Mouse (Mus musculus): ENCODE data around the gene Prmt7.

The Prmt7 gene

DNA sequence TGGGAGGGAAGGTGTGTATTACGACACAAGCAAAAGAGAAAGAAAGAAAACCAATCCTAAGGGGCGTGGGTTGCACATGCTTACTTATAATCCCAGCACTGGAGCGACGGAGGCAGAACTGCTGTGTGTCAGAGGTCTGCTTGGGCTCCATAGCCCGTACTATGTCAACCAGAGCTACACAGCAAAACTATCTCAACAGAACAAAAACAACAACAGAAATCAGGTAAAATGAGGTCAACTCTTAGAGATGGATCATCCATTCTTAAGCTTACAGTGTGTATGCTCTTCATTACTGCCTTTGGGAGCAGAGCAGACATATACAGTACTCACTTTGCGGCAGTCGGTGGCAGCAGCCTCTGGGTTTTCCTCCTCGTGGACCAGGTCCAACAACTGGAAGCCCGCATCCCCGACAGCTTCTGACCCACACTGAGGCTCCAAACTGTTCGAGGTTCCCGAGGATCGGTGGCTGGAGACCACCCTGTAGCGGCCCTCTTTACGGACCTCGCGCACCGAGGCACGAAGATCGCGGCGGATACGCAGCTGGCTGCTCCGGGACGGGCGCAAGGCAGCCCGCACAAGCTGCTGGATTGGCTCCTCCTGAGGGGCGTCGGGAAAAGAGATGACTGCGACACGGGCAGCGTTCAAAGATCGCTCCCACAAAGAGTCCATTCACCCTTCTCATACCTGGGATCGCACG is 553 bp upstream of the Prmt7 start:
- in situ Hi-C loops (cut with MboI; ENCODE audit: low pct_unique_long_range_greater_than_20kb in 1 of 2, low sequenced_read_pairs in 2 of 2, unreplicated experiment in 1 of 2), result no loop called here

- in situ Hi-C loops (cut with MboI; ENCODE audit: low pct_unique_long_range_greater_than_20kb in 1 of 2, low sequenced_read_pairs in 2 of 2, unreplicated experiment in 1 of 2), result no loop called here
Measured at GRCm38 (mm10) chr8:106211421-106211820, 685 bp downstream of the Prmt7 start.

- in situ Hi-C loops (cut with MboI; ENCODE audit: low pct_unique_long_range_greater_than_20kb in 1 of 2, low sequenced_read_pairs in 2 of 2, unreplicated experiment in 1 of 2), result no loop called here
Measured at GRCm38 (mm10) chr8:106213959-106214358, 3.2 kb downstream of the Prmt7 start.

DNA sequence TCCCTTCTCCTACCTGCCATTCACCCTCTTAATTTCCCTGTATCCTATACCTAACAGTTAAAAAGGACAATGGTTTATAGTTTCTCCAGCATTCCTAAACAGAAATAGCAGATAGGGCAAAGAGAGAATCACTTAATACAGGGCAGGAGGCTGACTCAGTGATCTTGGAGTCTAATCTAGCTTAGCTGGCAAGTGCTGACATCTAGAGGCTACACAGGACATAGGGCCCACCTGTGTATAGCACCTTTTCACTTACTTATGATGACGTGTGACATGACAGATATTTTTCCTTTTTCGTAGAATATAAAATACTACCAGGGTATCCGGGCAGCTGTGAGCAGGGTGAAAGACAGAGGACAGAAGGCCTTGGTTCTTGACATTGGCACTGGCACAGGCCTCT is 8.9 kb downstream of the Prmt7 start:
- in situ Hi-C loops (cut with MboI; ENCODE audit: low pct_unique_long_range_greater_than_20kb in 1 of 2, low sequenced_read_pairs in 2 of 2, unreplicated experiment in 1 of 2), result no loop called here

GRCm38 (mm10) chr8:106226589-106226988 is 15.9 kb downstream of the Prmt7 start:
- in situ Hi-C loops (cut with MboI; ENCODE audit: low pct_unique_long_range_greater_than_20kb in 1 of 2, low sequenced_read_pairs in 2 of 2, unreplicated experiment in 1 of 2), result no loop called here

- in situ Hi-C loops (cut with MboI; ENCODE audit: low pct_unique_long_range_greater_than_20kb in 1 of 2, low sequenced_read_pairs in 2 of 2, unreplicated experiment in 1 of 2), result no loop called here
Measured at GRCm38 (mm10) chr8:106231536-106231935, 20.8 kb downstream of the Prmt7 start.

GRCm38 (mm10) chr8:106232751-106233150 is 22.0 kb downstream of the Prmt7 start:
- in situ Hi-C loops (cut with MboI; ENCODE audit: low pct_unique_long_range_greater_than_20kb in 1 of 2, low sequenced_read_pairs in 2 of 2, unreplicated experiment in 1 of 2), result no loop called here

- in situ Hi-C loops (cut with MboI; ENCODE audit: low pct_unique_long_range_greater_than_20kb in 1 of 2, low sequenced_read_pairs in 2 of 2, unreplicated experiment in 1 of 2), result no loop called here
Measured at GRCm38 (mm10) chr8:106234567-106235261, 24.0 kb downstream of the Prmt7 start.

- in situ Hi-C loops (cut with MboI; ENCODE audit: low pct_unique_long_range_greater_than_20kb in 1 of 2, low sequenced_read_pairs in 2 of 2, unreplicated experiment in 1 of 2), result no loop called here
Measured at GRCm38 (mm10) chr8:106237106-106237505, 26.4 kb downstream of the Prmt7 start.

- in situ Hi-C loops (cut with MboI; ENCODE audit: low pct_unique_long_range_greater_than_20kb in 1 of 2, low sequenced_read_pairs in 2 of 2, unreplicated experiment in 1 of 2), result no loop called here
Measured at GRCm38 (mm10) chr8:106250186-106250585, 39.5 kb downstream of the Prmt7 start.

- in situ Hi-C loops (cut with MboI; ENCODE audit: low pct_unique_long_range_greater_than_20kb in 1 of 2, low sequenced_read_pairs in 2 of 2, unreplicated experiment in 1 of 2), result no loop called here
Measured at GRCm38 (mm10) chr8:106258169-106258568, 47.4 kb downstream of the Prmt7 start.

- in situ Hi-C loops (cut with MboI; ENCODE audit: low pct_unique_long_range_greater_than_20kb in 1 of 2, low sequenced_read_pairs in 2 of 2, unreplicated experiment in 1 of 2), result no loop called here
Measured at GRCm38 (mm10) chr8:106259579-106260255, 49.0 kb downstream of the Prmt7 start.

GRCm38 (mm10) chr8:106260894-106261293 is 50.2 kb downstream of the Prmt7 start:
- in situ Hi-C loops (cut with MboI; ENCODE audit: low pct_unique_long_range_greater_than_20kb in 1 of 2, low sequenced_read_pairs in 2 of 2, unreplicated experiment in 1 of 2), result no loop called here

GRCm38 (mm10) chr8:106262343-106262742 is 51.6 kb downstream of the Prmt7 start:
- in situ Hi-C loops (cut with MboI; ENCODE audit: low pct_unique_long_range_greater_than_20kb in 1 of 2, low sequenced_read_pairs in 2 of 2, unreplicated experiment in 1 of 2), result no loop called here

GRCm38 (mm10) chr8:106263928-106264327 is 53.2 kb downstream of the Prmt7 start:
- in situ Hi-C loops (cut with MboI; ENCODE audit: low pct_unique_long_range_greater_than_20kb in 1 of 2, low sequenced_read_pairs in 2 of 2, unreplicated experiment in 1 of 2), result no loop called here

DNA sequence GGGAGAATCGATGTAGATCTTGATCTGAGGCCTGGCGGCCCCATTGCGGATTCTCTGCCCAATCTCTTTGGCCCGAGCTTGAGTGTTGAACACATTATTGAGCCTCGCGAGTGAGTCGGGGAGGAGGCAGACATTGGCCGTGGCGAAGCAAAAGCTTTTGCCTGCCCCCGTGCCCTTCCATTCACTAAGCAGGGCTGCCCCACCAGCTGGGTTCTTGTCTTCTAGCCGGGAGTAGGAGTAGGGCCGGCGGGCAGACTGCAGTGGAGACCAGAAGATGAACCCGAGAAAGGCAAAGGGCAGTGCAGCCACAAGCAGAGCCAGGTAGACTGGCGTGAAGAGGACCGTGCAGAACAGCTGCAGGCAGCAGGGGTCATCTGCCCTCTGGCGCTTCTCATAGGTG is 54.7 kb downstream of the Prmt7 start:
- in situ Hi-C loops (cut with MboI; ENCODE audit: low pct_unique_long_range_greater_than_20kb in 1 of 2, low sequenced_read_pairs in 2 of 2, unreplicated experiment in 1 of 2), result no loop called here

DNA sequence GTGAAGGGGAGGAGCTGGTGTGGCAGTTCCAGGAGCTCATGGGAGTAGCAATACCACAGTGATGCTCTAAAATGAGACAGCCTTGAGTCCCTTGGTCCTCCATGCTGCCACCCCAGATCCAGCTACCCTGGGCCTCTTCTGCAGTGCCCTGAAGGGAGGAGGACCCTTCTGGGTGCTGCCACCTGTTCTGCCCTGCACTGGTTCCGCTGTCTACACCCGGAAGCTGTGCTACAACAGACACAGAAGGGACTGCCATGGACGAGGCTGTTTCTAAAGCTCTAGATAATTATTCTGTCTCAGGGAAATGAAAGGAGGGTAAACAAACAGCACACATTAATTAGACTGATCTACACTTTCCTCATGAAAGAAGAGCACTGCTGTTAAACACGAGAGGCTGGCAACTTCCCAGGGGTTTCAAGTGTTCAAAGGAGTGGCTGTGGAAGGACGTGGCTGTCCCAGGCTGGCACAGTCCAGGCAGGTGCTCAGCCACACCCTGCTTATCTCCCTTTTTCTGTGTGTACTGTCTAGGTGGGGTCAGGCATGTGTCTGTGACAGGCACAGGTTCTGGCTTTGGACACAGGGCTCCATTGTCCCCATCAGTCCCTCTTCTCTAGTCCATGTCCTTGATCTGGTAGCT is 58.1 kb downstream of the Prmt7 start:
- in situ Hi-C loops (cut with MboI; ENCODE audit: low pct_unique_long_range_greater_than_20kb in 1 of 2, low sequenced_read_pairs in 2 of 2, unreplicated experiment in 1 of 2), result no loop called here

- in situ Hi-C loops (cut with MboI; ENCODE audit: low pct_unique_long_range_greater_than_20kb in 1 of 2, low sequenced_read_pairs in 2 of 2, unreplicated experiment in 1 of 2), result no loop called here
Measured at GRCm38 (mm10) chr8:106270804-106271203, 60.1 kb downstream of the Prmt7 start.

GRCm38 (mm10) chr8:106271378-106271777 is 60.6 kb downstream of the Prmt7 start:
- in situ Hi-C loops (cut with MboI; ENCODE audit: low pct_unique_long_range_greater_than_20kb in 1 of 2, low sequenced_read_pairs in 2 of 2, unreplicated experiment in 1 of 2), result no loop called here
